Mouse (Mus musculus) ES-E14 (cell line): ENCODE measurements at regions not wholly inside any gene's neighbourhood (a gene's known extent, or its start where the extent isn't known, plus 50 kb on each side); places are given as distances from the start of the nearest gene placed in this dataset.

ENCODE experiments used
- DNase-seq: peaks from one replicate; pipeline ENCODE4 v3.0.0-alpha.2; 2013; ENCODE audit warnings: low read depth, low spot score
- H3K27ac ChIP-seq: 2 replicates; pipeline ENCODE4 v1.5.1; 2012; ENCODE audit warnings: low read depth, mild to moderate bottlenecking, low read length, moderate library complexity, mixed read lengths; ENCODE audit not compliant: poor library complexity, insufficient read depth, severe bottlenecking
- H3K36me3 ChIP-seq: 2 replicates; pipeline ENCODE4 v1.6.1; 2012; ENCODE audit warnings: mild to moderate bottlenecking, low read length, moderate library complexity, mixed read lengths; ENCODE audit not compliant: control insufficient read depth, poor library complexity, insufficient read depth, severe bottlenecking
- H3K4me1 ChIP-seq, 2 experiments: fragments of 150-350 bp in 1 of 2; sonication (generic) in 1 of 2; 2 replicates each; pipeline ENCODE4 v1.6.1; 2012; ENCODE audit warnings: low read length in 2 of 2, mild to moderate bottlenecking in 1 of 2, mixed read lengths in 1 of 2; ENCODE audit not compliant: control insufficient read depth in 2 of 2, insufficient read depth in 2 of 2, poor library complexity in 1 of 2
- H3K4me3 ChIP-seq, 2 experiments: fragments of 150-350 bp in 1 of 2; sonication (generic) in 1 of 2; 2 replicates each; pipeline ENCODE4 v1.5.1; 2012; ENCODE audit warnings: low read length in 2 of 2, low read depth in 1 of 2, mild to moderate bottlenecking in 1 of 2, mixed read lengths in 1 of 2; ENCODE audit not compliant: insufficient read depth in 1 of 2, poor library complexity in 1 of 2, severe bottlenecking in 1 of 2
- H3K9ac ChIP-seq: 2 replicates; pipeline ENCODE4 v1.6.1; 2012; ENCODE audit warnings: low read depth, mild to moderate bottlenecking, low read length, mixed read lengths; ENCODE audit not compliant: poor library complexity, insufficient read depth, severe bottlenecking
- H3K9me3 ChIP-seq: fragments of 150-350 bp; sonication (generic); 2 replicates; pipeline ENCODE4 v1.6.1; 2012; ENCODE audit warnings: low read depth, mild to moderate bottlenecking, low read length; ENCODE audit not compliant: control insufficient read depth, insufficient read depth
- CHD2 ChIP-seq: IDR thresholded peaks from 2 replicates; pipeline ENCODE4 v1.6.1; 2014; ENCODE audit warnings: mild to moderate bottlenecking, low read depth, low read length, inconsistent platforms
- HCFC1 ChIP-seq: IDR thresholded peaks from 2 replicates; pipeline ENCODE4 v1.6.1; 2012; ENCODE audit warnings: low read length, inconsistent platforms, borderline replicate concordance; ENCODE audit not compliant: insufficient read depth
- MAFK ChIP-seq: IDR thresholded peaks from 2 replicates; pipeline ENCODE4 v1.6.1; 2014; ENCODE audit warnings: mild to moderate bottlenecking, low read depth, low read length, inconsistent platforms; ENCODE audit not compliant: insufficient read depth
- ZC3H11A ChIP-seq: IDR thresholded peaks from 2 replicates; pipeline ENCODE4 v1.6.1; 2012; ENCODE audit warnings: low read depth, mild to moderate bottlenecking, inconsistent platforms, low read length, borderline replicate concordance
- ZNF384 ChIP-seq: IDR thresholded peaks from 2 replicates; pipeline ENCODE4 v1.6.1; 2012; ENCODE audit warnings: low read depth, low read length, inconsistent platforms
- in situ Hi-C, 2 experiments: fragments of 600-800 bp; cut with MboI; formaldehyde crosslinking; loops; one replicate each; pipeline ENCODE4 v1.15.1; 2025; ENCODE audit warnings: low sequenced_read_pairs in 2 of 2, inconsistent platforms in 1 of 2; ENCODE audit not compliant: unreplicated experiment in 2 of 2

- Histone ChIP-seq H3K9me3 (no peaks in the 10 kb centered on the region), H3K36me3 (no peaks in the 10 kb centered on the region), H3K9ac (no peak overlapping the region), H3K27ac (no peak overlapping the region), H3K4me1 (no peaks in the 10 kb centered on the region), H3K4me3 (no peak overlapping the region)
- no peak for DNase-seq
- in situ Hi-C loops = no loop called here
- TF ChIP-seq ZC3H11A = no peak
- no peak for TF ChIP-seq MAFK
- no peak for TF ChIP-seq ZNF384
- TF ChIP-seq HCFC1 = no peak
- TF ChIP-seq CHD2 = no peak
These were observed 221.4 kb downstream of the Enc1 start for GRCm38 (mm10) chr13:97462110-97462883.

DNA sequence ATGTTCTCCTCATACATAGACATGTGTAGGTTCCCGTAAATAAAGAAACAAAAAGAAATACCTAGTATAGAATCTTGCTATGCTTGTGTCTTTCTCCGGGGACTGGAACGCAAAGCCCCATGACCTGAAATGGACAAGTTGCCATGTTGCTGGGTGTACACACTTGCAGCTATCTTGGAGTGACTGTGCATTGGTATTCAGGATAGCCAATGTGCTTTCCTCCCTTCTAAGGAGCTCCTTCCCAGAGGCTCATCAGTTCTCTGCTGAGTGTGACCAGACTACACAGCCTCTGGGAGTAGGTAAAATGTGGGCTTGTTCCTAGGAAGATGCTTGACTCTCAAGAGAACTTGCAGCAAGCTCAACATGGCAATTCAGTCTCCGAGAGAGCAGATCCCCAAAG, 220.3 kb downstream of the Enc1 start:
- H3K36me3 ChIP-seq = no peaks in the 10 kb centered on the region
- DNase-seq = no peak
- TF ChIP-seq MAFK (no peak), ZNF384 (no peak), ZC3H11A (no peak), HCFC1 (no peak), CHD2 (no peak)
- no peak overlapping the region for H3K9ac ChIP-seq
- H3K9me3 ChIP-seq = no peaks in the 10 kb centered on the region
- H3K4me3 ChIP-seq = no peak overlapping the region
- in situ Hi-C loops = no loop called here
- H3K27ac ChIP-seq = no peak overlapping the region
- H3K4me1 ChIP-seq = no peaks in the 10 kb centered on the region

- no peaks in the 10 kb centered on the region for H3K36me3 ChIP-seq
- H3K4me3 ChIP-seq = no peak overlapping the region
- in situ Hi-C loops = no loop called here
- H3K9me3 ChIP-seq = no peaks in the 10 kb centered on the region
- peaks cover 2 to 12% of the 10 kb centered on the region in 2 experiments; a peak in 2 of 4 replicates for H3K4me1 ChIP-seq
- no peak overlapping the region for H3K9ac ChIP-seq
- H3K27ac ChIP-seq = no peak overlapping the region
- DNase-seq = no peak
- TF ChIP-seq HCFC1 = no peak
- no peak for TF ChIP-seq MAFK
- no peak for TF ChIP-seq CHD2
- no peak for TF ChIP-seq ZC3H11A
- no peak for TF ChIP-seq ZNF384
These were observed 218.2 kb downstream of the Enc1 start for GRCm38 (mm10) chr13:97459106-97459505.

- no peak overlapping the region for H3K27ac ChIP-seq
These were observed 215.1 kb downstream of the Enc1 start for GRCm38 (mm10) chr13:97455961-97456360.

More at GRCm38 (mm10) chr13:97455961-97456360, 215.1 kb downstream of the Enc1 start:
- Histone ChIP-seq H3K9me3 (no peaks in the 10 kb centered on the region), H3K36me3 (no peaks in the 10 kb centered on the region), H3K9ac (no peak overlapping the region), H3K4me3 (no peak overlapping the region), H3K4me1 (peaks cover 2 to 14% of the 10 kb centered on the region in 2 experiments; a peak in 2 of 4 replicates)
- in situ Hi-C loops = no loop called here
- DNase-seq = no peak
- no peak for TF ChIP-seq ZC3H11A
- TF ChIP-seq ZNF384 = no peak
- TF ChIP-seq CHD2 = no peak
- TF ChIP-seq MAFK = no peak
- no peak for TF ChIP-seq HCFC1
